Mouse (Mus musculus) intestine, postnatal 0 days (tissue): ENCODE measurements at regions not wholly inside any gene's neighbourhood (a gene's known extent, or its start where the extent isn't known, plus 50 kb on each side); places are given as distances from the start of the nearest gene placed in this dataset.

Experiments
- ATAC-seq: fragments of 200-750 bp; cut with Nextera tagmentation; 2 replicates; pipeline ENCODE4 v1.8.0; 2017; ENCODE audit warnings: mild to moderate bottlenecking, moderate TSS enrichment, moderate library complexity
- H3K27ac ChIP-seq: fragments of 300-500 bp; sonication (generic); 2 replicates; pipeline ENCODE4 v1.5.1; 2014; ENCODE audit warnings: mild to moderate bottlenecking, low read depth, low read length, moderate library complexity
- H3K27me3 ChIP-seq: fragments of 300-500 bp; sonication (generic); replicated peaks from 2 replicates; pipeline ENCODE4 v1.6.1; 2014; ENCODE audit warnings: low read length, mixed read lengths; ENCODE audit not compliant: control insufficient read depth, insufficient read depth
- H3K36me3 ChIP-seq: fragments of 300-500 bp; sonication (generic); 2 replicates; pipeline ENCODE4 v1.6.1; 2014; ENCODE audit warnings: mild to moderate bottlenecking, moderate library complexity; ENCODE audit not compliant: control insufficient read depth, insufficient read depth
- H3K4me1 ChIP-seq: fragments of 300-500 bp; sonication (generic); replicated peaks from 2 replicates; pipeline ENCODE4 v1.6.1; 2014; ENCODE audit warnings: antibody characterized with exemption, low read length, mixed read lengths; ENCODE audit not compliant: control insufficient read depth, insufficient read depth
- H3K4me2 ChIP-seq: fragments of 300-500 bp; sonication (generic); replicated peaks from 2 replicates; pipeline ENCODE4 v1.6.1; 2014; ENCODE audit warnings: low read depth, mild to moderate bottlenecking, moderate library complexity
- H3K4me3 ChIP-seq: fragments of 300-500 bp; sonication (generic); 2 replicates; pipeline ENCODE4 v1.5.1; 2014; ENCODE audit warnings: low read depth, low read length
- H3K9ac ChIP-seq: fragments of 300-500 bp; sonication (generic); 2 replicates; pipeline ENCODE4 v1.6.1; 2014; ENCODE audit warnings: mild to moderate bottlenecking, low read depth, low read length
- H3K9me3 ChIP-seq: fragments of 300-500 bp; sonication (generic); 2 replicates; pipeline ENCODE4 v1.6.1; 2016; ENCODE audit warnings: mixed run types; ENCODE audit not compliant: control insufficient read depth
- CTCF ChIP-seq: sonication (generic); IDR thresholded peaks from 2 replicates; pipeline ENCODE4 v1.5.1; 2016; ENCODE audit warnings: low read depth, mild to moderate bottlenecking, control low read depth, antibody characterized with exemption, moderate library complexity
- WGBS: fragments of 180-500 bp; shearing (Covaris S2); extraction: QIAGEN DNeasy Blood & Tissue Kit; methylation state at CpG from one replicate; pipeline ENCODE4 v1.1.7; 2014; 5-methylcytosine and 5-hydroxymethylcytosine counted together

DNA sequence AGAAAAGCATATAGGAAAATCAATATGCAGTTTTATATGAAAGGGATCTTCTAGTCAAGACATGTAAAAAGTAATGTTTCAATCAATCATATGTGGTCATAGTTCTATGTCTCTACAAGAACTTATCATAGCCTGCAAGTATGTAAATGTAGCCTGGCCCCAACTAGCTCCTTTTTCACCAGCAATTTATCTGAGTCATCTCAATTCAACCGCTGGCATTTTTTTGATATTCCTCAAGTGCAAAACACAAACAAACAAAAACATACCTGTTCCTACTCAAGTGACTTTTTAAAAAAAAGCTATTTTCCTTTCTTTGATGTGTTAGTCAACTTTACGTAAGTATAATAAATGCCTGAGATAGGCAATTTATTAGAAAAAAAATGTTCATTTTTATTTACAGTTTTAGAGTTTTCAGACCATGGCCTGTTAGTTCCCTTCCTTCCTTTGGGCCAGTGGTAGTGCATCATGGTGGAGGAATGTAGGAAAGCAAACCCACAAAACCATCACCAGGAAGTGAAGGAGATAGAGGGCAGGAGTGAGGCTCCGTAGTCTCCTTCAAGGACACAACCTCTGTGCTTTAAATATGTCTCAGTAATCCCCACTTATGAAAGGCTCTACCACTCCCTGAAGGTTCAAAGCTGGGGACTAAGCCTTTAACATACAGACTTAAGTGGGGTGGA lies 242.7 kb upstream of the Zpld1 start:
- no peaks in the 10 kb centered on the region for H3K36me3 ChIP-seq
- H3K27me3 ChIP-seq: no peaks in the 10 kb centered on the region
- H3K4me3 ChIP-seq: no peak overlapping the region
- WGBS: 84% methylated on average over 3 of the region's 3 CpGs
- H3K4me1 ChIP-seq: 0 out of 2 replicates have a peak, but pooled peaks cover 4% of the 10 kb centered on the region
- no peak overlapping the region for H3K27ac ChIP-seq
- H3K9ac ChIP-seq: no peak overlapping the region
- TF ChIP-seq CTCF: no peak
- ATAC-seq: no peak
- no peak overlapping the region for H3K4me2 ChIP-seq
- H3K9me3 ChIP-seq: no peaks in the 10 kb centered on the region

DNA sequence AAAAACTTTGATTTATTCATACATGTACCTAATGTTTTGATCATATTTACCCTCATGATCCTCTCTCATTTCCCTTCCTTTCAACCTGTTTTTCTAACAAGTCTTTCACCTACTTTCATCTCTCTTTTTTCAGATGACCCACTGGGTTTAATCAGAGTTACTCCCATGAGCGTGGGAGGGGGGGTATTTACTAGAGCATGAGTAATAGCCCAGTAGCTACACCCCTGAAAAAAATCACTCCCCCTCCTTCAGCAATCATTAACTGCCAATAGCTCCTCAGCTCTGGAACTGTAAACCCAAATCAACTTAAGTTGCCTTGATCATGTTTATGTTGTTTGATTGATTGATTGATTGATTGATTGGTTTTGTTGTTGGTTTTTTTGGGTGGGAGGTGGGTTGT lies 241.4 kb upstream of the Zpld1 start:
- Histone ChIP-seq H3K4me2 (no peak overlapping the region), H3K27me3 (no peaks in the 10 kb centered on the region), H3K9ac (no peak overlapping the region), H3K9me3 (no peaks in the 10 kb centered on the region), H3K36me3 (no peaks in the 10 kb centered on the region), H3K4me3 (no peak overlapping the region), H3K27ac (no peak overlapping the region), H3K4me1 (0 out of 2 replicates have a peak, but pooled peaks cover 4% of the 10 kb centered on the region)
- TF ChIP-seq CTCF: no peak
- ATAC-seq: no peak
- 53% methylated on average over 1 of the region's 1 CpGs for WGBS

DNA sequence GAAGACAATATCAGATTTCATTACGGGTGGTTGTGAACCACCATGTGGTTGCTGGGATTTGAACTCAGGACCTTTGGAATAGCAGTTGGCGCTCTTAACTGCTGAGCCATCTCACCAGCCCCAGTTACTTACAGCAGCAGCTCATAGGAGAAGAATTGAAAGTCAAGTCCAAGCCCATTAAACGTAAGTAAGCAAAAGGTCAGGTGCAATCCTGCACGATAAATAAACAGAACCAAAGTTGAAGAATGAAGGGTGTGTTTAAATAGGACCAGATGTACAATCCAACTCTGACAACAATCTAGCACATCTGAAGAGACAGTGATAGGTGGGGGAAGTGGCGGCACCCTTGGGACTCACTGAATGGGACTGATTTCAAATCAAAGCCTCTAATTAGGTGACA lies 239.8 kb upstream of the Zpld1 start:
- Histone ChIP-seq H3K27ac (no peak overlapping the region), H3K27me3 (no peaks in the 10 kb centered on the region), H3K9me3 (no peaks in the 10 kb centered on the region), H3K36me3 (no peaks in the 10 kb centered on the region), H3K4me3 (no peak overlapping the region), H3K9ac (no peak overlapping the region), H3K4me2 (no peak overlapping the region), H3K4me1 (0 out of 2 replicates have a peak, but pooled peaks cover 4% of the 10 kb centered on the region)
- WGBS: 68% methylated on average over 5 of the region's 5 CpGs
- ATAC-seq: no peak
- no peak for TF ChIP-seq CTCF

DNA sequence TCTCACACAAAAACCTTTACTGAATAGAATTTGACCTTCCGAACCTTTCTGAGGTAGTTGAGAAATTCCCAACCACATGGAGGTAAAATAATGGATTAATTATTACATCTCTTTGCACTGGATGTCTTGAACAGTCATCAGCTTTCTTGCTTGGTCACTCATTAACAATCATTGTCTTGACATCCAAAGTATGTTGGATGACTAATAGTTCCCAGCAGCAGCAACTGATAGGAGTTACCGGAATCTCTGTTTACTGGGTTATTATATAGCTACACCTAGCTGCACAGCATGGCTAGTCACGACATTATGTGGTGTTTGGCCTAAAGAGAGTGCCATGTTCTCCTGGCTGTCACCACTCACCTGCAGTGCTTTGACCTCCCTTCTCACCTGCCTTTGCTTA lies 234.9 kb upstream of the Zpld1 start:
- no peak overlapping the region for H3K4me2 ChIP-seq
- H3K9ac ChIP-seq: no peak overlapping the region
- H3K27me3 ChIP-seq: no peaks in the 10 kb centered on the region
- H3K36me3 ChIP-seq: no peaks in the 10 kb centered on the region
- peak; percentile 92 for ATAC-seq
- H3K4me3 ChIP-seq: no peak overlapping the region
- WGBS: 43% methylated on average over 3 of the region's 3 CpGs
- peak; percentile 51 for TF ChIP-seq CTCF
- H3K27ac ChIP-seq: peak overlapping the region; percentile 31; the same call in 1 of the 2 replicates
- H3K9me3 ChIP-seq: no peaks in the 10 kb centered on the region
- H3K4me1 ChIP-seq: 0 out of 2 replicates have a peak, but pooled peaks cover 2% of the 10 kb centered on the region

DNA sequence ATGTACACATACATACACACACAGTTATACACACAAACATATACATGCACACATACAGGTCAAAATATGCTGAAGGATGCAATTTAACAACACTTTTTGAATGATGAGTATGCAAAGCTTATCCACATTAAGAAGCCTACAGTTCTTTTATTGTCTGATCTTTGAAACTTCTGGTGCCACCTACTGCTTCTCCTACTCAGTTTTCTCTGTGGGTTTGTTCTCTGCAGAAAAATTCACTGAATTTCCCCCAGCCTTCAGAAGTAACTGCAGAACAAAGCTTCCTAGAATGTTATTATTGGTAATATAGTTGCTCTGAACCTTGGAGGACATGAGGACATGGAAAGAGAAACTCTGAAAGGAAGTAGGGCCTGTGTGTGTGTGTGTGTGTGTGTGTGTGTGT lies 233.1 kb upstream of the Zpld1 start:
- H3K9me3 ChIP-seq: no peaks in the 10 kb centered on the region
- no peak overlapping the region for H3K27ac ChIP-seq
- H3K36me3 ChIP-seq: no peaks in the 10 kb centered on the region
- no peak for ATAC-seq
- H3K4me2 ChIP-seq: no peak overlapping the region
- H3K4me3 ChIP-seq: no peak overlapping the region
- no peak overlapping the region for H3K9ac ChIP-seq
- H3K4me1 ChIP-seq: no peaks in the 10 kb centered on the region
- TF ChIP-seq CTCF: no peak
- H3K27me3 ChIP-seq: no peaks in the 10 kb centered on the region

DNA sequence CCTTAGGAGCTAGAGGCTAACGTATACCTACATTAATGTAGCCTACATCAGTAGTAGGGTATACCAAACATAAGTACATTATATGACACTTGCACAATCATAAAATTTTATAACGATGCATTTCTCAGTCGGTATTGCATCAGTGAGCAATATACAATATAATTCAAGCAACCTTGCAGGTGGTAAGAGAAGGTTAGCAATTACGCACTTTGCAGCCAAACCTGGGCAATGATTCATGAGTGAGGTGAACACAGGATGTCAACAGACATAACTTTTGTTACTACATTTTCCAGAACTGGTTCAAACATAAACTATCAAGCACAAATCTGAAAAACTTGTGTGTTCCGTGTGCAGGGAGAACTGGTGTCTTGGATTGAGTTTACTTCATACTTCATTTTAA lies 229.9 kb upstream of the Zpld1 start:
- Histone ChIP-seq H3K4me2 (no peak overlapping the region), H3K4me1 (no peaks in the 10 kb centered on the region; the same call in 1 of the 2 replicates), H3K27me3 (no peaks in the 10 kb centered on the region), H3K36me3 (no peaks in the 10 kb centered on the region), H3K4me3 (no peak overlapping the region), H3K27ac (peak overlapping the region; percentile 30; the same call in 1 of the 2 replicates), H3K9ac (no peak overlapping the region), H3K9me3 (no peaks in the 10 kb centered on the region)
- 41% methylated on average over 5 of the region's 5 CpGs for WGBS
- TF ChIP-seq CTCF: no peak
- peak; percentile 68 for ATAC-seq
